Mouse (Mus musculus) G1E (cell line): ENCODE measurements around the gene Prune1.

Source experiments
- CTCF ChIP-seq: IDR thresholded peaks from 2 replicates; pipeline ENCODE4 v1.5.1; 2012; ENCODE audit warnings: low read depth, low read length, inconsistent platforms, mixed read lengths
- GATA1 ChIP-seq: IDR thresholded peaks from 2 replicates; pipeline ENCODE4 v1.6.1; 2012; ENCODE audit warnings: borderline replicate concordance, low read length, inconsistent platforms, mixed read lengths
- TAL1 ChIP-seq: conservative IDR thresholded peaks from 2 replicates; pipeline ENCODE4 v1.6.1; 2012; ENCODE audit warnings: low read depth, low read length, inconsistent platforms, mixed read lengths

- TF ChIP-seq CTCF (no peak), GATA1 (no peak), TAL1 (no peak)
Observed at GRCm38 (mm10) chr3:95313476-95313875, 31.6 kb upstream of the Prune1 start.
